Mouse (Mus musculus) A20 (cell line): ENCODE data around the gene Slc30a5.
"Not testable (repeated sequence)": the region's sequence is repeated elsewhere in the genome, so short reads cannot be mapped to it uniquely, and the experiment has no call there.

ENCODE experiments used
- DNase-seq: peaks from one replicate; pipeline ENCODE4 v3.0.0-alpha.2; 2011; ENCODE audit warnings: low read depth, low spot score

Gene Slc30a5

DNA sequence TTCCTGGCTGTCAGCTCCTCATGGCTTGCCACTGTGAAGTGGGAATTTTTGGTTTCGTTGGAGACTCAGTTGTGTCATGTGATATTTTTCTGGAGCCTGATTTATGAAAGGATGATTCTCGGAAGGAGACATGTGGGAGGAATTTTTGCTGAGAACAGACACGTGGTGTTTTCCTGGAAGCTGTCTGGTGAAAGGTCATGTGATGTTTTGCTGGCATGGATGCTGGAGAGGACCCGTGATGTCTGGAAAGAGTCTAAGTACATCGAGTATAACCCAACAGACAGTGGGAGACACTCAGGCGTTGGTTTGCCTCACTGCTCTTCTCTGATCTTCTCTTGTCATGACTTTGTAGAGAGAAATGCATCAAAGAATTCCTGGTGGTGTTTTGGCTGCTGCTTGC, 8.5 kb upstream of the Slc30a5 start:
- DNase-seq, result no peak

DNA sequence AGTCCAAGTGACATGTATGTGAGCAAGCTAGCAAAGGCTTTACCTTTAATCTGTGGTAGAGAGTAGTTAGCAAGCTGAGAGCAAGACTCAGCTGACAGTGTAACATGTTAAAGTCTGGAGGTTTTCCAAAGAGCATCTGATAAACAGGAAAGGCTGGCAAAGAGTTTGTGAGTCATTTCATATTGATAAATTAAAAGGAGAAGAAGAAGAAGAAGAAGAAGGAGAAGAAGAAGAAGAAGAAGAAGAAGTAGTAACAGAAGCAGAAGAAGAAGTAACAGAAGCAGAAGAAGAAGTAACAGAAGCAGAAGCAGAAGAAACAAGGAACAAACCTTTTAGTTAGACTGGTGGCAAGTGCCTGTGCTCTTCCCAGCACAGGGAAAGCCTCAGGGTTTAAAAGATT, 1.6 kb upstream of the Slc30a5 start:
- no peak for DNase-seq

DNA sequence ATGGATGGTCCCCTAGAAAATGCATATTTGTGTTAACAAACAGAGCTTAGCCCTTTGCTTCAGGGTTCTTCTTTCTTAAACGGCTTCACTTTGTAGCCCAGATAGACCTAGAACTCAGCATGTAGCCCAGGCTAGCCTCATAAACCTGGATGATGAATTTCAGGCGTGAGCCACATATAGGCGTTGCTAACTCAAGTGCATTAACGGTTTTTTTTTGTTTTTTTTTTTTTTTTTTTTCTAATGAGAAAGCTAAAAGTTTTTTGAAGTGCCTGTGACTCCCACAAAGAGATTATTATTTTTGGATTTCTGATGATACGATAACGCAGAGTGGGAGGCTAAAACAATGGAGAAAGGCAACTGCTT, 394 bp upstream of the Slc30a5 start:
- no peak for DNase-seq

DNA sequence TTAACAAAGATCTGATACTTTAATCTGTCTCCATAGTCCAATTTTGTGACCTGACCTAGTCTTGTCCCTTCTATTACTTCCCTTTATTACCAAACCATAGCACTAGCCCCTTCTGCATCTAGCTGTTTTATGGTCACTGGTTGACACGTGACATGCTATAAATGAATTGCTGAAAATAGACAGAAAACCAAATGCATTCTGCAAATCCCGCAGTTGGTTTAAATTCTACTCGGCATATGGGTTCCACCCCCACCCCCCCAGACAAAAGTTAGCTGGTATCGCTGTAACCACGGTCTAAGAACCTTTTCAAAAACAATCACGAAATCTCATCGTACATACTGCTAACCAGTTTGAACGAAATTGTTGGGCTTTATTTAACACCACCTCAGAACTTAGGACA, 1.0 kb downstream of the Slc30a5 start:
- DNase-seq, result peak; percentile 77

DNA sequence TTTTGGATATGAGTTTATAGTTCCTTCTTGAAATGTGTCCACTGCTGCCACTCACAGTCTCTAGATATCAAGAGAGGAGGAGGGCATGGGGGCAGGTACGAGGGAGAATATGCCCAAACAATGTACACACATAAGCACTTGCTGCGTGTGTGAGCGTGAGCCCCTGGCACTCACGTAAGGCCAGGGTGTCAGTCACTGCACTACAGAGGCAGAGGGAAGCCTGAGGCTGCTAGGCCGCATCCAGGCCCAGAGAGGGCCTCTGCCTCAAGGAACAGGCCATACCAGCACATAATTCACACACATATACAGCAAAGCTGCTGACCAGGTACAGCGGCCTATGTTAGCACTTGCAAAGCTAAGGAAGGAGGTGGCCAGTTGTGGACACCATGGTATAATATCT, 2.1 kb downstream of the Slc30a5 start:
- peak; percentile 24 for DNase-seq

DNA sequence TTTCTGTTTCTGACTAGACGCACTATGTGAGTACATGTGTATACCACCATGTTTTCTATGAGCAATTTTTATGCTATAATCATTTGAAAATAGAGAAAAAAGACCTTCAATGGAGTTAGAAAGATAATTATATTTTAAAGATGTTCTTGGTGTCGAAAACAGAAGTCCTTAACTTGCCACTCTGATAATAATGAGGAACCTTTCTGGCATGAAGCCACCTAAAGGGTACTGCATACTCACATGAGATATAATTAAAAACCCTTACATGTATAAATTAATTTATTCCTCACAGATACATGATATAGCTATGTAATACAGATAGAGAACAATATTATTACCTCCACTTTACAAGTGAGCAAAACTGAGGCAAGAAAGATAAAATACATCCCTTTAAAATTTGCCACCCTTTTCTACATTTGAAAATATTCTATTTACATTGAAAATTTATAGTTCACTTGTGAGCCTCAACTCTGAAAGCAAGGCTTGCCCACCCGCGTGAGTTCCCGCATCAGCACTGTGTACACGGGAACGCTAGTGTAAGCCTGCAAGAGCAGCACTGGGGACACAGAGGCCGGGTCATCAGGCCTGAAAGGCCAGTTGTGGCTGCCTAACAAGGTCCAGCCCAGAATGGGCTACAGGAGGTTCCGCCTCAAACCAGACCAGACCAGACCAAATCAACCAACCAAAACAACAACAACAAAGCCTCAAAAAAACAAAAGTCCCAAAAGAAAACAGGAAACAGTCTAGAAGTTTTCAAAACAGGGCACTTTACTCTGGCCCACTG, 7.4 kb downstream of the Slc30a5 start:
- peak; percentile 36 for DNase-seq

DNA sequence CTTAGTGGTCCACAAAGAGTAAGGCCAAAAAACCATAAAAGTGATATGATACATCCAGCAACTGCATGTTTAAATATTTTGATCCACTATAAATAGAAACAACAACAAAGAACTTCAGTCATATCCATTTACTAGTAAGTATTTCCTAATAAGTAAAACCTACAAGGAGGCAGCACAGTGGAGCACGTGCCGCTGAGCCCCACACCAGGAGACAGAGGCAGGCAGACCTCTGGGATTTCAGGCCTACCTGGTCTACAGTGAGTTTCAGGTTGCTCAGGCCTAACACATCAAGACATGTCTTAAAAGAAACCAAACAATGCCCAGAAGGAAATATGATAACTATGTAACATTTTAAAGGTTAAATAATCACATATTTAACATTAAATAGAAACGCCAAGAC, 8.3 kb downstream of the Slc30a5 start:
- no peak for DNase-seq

DNA sequence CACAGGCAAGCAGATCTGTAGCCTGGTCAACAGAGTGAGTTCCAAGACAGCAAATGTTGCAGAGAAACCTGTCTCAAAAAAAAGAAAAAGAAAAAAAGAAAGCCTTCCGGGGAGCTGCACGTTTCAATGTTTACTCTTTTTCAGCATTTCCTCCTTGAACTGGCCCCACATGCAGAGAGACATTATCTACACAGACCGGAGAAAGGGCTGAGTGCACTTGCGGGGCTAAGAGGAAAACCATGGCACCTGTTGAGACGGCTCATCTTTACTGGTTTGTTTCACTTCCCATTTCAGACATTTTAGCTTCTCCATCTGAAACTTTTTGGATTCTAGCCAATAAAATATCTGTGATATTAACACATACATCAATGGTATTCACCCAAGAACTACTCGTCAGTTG, 8.9 kb downstream of the Slc30a5 start:
- DNase-seq, result peak; percentile 93

DNA sequence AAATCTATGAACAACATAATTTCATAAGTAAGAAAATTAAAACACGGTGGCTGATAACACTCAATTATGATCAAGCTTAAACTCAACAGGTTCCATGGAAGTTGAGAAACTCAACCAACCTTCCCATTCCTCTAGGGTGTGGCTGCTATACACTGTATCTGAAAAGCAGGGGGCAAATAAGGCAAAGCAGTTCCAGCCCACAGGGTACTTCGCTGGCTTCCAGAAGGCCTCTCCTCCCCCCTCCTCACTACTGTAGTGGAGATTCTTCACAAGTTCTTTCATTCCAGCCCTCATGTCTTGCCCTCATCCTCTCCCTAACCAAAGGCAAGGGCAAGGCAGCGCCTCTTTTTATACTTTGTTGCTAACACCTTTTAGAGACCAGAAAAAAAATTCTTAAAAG, 9.4 kb downstream of the Slc30a5 start:
- no peak for DNase-seq

DNA sequence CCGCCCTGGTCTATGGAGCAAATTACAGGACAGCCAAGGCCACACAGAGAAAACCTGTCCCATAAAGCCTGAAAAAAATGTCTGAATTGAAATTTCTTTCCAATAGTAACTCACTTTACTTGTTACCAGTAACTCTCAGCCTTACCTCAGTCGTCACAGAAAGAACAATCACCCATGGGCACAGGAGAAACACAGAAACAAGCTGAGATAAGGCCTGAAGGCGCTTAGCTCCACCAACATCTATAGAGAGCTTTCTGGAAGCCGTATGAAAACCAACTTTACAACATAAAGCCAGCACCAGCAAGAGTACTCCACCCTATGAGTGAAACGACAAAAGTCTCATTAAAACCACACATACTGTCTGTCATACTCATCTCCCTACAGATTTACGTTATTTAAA, 18.8 kb downstream of the Slc30a5 start:
- DNase-seq, result no peak

DNA sequence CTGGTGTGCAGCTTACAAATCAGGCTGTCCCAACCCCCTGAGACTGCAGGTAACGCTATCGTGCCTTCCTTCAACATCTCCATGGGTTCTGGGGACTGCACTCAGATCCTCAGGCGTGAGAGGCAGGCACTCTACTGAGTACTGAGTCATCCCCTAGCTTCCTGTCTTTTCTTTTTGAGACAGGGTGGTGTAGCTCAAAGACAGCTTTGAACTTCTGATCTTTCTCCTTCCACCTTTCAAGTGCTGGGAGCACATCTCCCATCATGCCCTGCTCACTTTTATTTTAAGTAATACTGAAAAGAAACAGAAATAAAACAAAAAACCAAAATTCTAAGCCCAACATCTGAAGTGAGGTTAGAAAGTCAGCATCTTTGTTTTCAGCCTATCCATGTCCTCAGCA, 27.5 kb downstream of the Slc30a5 start:
- DNase-seq, result no peak

DNA sequence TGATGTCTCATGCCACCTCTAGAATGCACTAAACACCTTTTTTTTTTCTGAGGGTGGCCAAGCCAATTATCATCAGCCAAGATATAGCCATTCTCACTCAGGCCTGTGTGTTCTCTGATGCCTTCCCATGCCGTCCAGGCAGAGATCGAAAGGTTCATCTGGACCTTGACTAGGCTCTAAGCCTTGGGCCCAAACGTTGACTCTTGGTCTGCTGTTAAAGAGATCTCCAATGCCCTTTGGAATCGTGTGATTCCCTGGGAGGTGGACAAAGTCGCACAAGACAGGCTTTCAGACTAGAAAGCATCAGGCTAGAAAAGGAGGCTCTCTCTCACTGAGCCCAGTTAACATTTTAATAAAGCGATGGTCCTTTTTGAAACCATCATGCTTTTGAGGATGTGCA, 36.1 kb downstream of the Slc30a5 start:
- no peak for DNase-seq

DNA sequence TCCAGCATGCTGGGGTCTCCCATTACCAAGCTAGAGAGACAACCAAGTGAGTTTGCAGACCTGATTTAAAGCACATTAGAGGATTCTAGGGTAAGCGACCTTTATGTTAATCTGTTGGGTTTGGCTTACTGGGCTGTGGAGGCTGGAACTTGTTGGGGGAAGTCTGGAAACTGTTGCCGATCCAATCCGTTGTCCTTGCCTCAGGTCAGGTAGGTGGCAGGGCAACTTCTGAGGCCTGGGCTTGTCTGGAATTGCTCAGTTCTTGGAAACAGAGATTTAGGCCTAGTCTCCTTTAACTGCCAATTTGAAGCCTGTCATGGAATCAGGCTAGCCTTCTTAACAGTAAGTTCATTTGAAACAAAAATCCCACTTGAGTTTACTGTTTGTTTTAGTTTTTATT, 44.1 kb downstream of the Slc30a5 start:
- DNase-seq, result no peak

DNA sequence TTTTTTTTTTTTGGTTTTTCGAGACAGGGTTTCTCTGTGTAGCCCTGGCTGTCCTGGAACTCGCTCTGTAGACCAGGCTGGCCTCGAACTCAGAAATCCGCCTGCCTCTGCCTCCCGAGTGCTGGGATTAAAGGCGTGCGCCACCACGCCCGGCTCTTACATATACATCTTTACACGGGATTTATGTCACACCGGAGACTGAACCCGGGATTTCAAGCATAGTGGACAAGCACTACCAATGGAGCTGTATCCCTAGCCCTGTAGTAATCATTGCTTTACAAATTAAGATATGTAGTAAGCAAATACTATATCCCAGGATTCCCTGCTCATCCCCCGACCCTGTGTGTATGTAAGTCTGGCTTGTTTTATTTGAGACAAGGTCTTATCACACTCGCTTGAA, 45.2 kb downstream of the Slc30a5 start:
- not testable (repeated sequence) for DNase-seq

DNA sequence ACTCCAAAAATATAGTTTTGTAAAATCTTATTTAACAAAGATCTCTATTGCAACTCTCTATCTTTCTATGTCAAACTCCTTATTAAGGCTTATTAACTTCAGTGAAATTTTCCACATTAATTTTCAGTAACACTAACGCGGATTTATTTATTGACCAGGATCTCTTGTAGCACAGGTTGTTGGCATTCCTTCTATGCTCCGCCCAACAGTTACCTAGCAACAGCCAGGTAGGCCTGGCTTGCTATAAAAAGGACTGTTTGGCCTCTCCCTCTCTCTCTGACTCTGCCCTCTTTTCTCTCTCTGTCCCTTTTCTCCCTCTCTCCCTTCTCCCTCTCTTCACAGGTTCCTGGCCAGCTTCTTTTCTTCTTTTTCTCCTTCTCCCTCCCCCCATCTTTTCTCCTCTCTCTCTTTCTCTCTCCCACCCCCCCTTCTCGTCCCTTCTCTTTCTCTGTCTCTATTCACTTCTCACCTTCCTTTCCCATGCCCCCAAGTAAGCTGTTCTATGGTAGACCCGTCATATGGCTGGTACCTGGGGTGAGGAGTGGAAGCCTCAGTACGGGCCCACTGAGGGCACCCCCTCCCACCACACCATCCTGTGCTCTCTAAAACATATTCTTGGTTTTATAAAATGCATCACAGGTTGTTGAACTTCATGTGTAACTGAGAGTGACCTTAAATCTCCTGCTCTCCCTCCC, 45.8 kb downstream of the Slc30a5 start:
- no peak for DNase-seq

DNA sequence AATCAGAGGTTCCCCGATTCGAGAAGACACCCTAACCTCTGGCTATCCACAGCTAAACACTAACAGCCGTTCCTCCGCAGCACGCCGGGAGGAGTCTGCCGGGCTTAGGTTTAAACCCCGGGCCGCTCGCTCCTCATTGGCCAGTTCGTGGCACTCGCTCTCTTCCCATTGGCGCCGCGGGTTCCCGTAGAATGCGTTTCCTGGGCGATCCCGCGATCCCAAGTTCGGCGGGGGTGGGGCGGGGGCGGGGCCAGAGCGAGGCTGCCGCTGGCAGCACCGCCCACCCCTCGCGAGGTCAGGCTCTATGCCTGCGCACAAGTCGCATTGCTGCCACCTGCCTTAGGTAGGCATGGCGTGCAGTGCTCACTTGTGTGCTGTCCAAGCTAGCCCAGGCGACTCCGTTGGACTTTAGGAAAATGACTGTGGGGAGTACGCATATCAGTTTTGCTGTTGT, 46.8 kb downstream of the Slc30a5 start, which contains the start of gene Ccnb1:
TSS of gene Ccnb1 (minus strand) at position 157 of the 454 bp plus-strand sequence.
- DNase-seq, result peak; percentile 97

DNA sequence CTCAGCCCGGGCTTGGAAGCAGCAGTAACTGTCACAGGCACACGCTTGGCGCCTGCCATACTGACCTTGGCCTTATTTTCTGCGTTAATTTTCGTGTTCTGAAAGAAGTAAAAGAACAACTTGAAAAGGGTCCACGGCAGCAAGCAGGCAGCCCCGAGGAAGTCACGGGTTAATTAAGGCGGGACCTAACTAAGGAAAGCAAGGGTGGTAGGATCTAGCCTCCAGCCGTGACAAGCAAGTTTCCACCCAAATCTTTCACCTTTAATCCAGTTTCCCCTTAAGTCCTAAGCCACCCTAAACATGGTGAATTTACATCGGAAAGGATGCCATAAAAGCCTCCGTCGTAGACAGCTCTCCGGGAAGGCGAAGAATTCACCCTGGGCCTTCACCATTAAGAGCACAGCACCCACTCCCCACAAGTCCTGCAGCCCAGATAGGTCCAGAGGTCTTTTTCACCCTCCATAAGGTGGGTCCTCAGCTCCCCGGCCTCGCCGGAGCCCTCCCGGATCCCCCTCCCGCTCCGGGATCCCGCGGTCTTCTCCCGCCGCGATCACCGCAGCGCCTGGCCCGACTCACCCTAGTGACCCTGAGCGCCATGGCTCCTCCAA, 47.3 kb downstream of the Slc30a5 start:
- DNase-seq, result peak; percentile 56

DNA sequence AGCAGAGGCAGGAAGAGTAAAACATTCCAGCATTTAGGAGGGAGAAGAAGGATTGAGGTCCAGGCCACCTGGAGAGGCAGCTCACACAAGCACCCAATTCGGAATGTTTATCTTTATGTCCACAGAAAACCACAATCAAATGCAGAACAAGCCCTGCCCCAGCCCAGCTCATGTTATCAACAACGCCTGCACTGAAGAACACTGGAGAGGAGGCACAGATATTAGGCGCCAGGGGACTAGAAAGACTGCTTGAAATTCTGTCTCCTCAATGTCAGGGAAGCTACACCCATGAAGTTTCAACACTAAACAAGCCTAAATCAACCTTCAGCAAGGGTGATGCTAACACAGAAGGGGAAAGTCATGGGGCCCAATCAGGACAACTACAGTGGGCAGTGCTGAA, 55.7 kb downstream of the Slc30a5 start:
- DNase-seq, result peak; percentile 19

DNA sequence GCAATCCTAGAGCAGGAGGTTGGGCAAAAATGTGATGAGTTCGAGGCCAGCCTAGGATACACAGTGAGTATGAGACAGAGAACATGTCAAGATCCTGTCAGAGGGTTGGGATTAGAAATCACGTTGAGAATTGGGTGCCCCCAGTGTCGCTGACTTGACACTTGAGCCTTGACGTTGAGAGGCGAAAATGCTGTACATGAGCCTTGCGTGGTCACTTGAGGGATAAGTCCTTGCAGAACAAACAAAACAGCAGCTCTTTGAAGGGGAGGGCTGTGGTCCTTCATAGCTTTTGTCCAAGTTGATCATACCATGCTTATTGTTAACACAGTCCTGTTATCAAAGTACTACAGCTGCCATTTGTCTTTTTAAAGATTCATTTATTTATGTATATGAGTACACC, 56.5 kb downstream of the Slc30a5 start:
- no peak for DNase-seq

DNA sequence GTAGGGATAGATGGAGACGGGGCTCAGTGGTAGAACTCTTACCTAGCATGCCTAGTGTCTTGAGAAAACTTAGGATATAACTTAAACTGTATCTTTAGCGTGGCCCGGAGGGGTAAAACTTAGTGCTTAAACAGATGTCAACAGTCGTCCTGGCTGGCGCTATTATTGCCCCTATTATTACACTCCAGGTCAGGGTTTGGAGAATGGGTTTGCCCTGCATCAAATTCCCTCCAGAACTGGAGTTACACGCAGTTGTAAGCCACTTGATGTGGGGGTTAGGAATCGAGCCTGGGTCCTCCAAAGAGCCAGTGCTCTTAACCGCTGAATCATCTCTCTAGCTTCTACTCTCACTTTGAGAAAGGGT, 57.2 kb downstream of the Slc30a5 start:
- no peak for DNase-seq

DNA sequence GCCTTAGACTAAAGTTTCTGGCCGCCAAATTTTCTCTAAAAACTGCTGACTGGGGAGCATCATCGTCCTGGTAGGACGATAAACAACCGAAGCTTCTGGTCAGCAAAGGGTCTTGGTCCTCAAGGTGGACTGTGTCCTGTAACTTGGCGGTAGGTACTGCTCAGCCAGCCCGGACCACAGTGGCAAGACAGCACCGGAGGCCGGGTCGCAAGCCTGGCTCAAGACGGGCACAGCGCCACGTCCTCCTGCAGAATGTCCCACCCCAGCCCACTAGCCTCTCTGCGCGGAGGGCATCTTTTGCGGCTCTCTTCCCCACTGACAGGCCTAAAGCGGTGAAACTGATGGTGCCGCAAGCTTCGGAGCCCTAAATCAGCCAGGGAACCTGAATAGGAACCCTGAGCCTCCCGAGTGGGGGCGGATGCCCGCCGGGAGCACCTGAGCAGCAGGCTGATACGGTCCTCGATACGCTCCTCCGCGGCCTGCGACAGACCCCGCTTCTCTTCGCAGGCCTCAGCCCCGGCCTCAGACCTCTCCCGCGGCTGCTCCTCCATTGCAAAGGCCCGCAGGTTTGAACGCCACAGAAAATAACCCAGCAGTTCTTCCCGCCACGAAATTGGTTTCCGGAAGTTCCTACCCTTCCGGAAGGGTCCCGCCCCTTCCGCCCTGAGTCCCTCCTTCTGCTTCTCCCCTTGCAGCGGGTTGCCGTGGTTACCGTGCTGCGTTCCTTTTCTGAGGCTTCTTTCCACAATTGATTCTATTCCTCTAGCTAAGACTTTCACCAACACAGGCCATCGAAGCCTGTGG, 57.8 kb downstream of the Slc30a5 start, which contains the start of gene Cenph:
TSS of gene Cenph (minus strand) at position 648 of the 804 bp plus-strand sequence.
- peak; percentile 93 for DNase-seq

DNA sequence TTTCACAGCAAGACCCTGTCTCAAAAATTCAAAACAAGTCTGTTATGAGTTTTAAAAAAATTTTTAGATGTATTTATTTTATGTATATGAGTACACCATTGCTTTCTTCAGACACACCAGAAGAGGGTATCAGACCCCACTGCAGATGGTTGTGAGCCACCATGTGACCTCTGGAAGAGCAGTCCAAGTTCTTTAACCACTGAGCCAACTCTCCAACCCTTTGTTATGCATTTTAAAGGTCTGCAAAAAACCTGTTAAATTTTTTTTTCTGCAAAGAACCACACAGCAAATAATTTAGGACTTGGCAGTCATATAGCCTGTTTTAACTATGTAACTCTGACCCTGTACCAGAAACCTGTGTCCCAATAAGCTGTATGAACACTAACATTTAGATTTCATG, 58.5 kb downstream of the Slc30a5 start:
- peak; percentile 21 for DNase-seq
